Mouse (Mus musculus) layer of hippocampus, postnatal 10 days (tissue): ENCODE measurements at regions not wholly inside any gene's neighbourhood (a gene's known extent, or its start where the extent isn't known, plus 50 kb on each side); places are given as distances from the start of the nearest gene placed in this dataset.

Experiments
- DNase-seq, 2 experiments: peaks; one replicate each; pipeline ENCODE4 v3.0.0; 2021; ENCODE audit warnings: low spot score in 2 of 2

- DNase-seq: no peak
Observed at GRCm38 (mm10) chr3:42915146-42915545, 1172.7 kb downstream of the D3Ertd751e start.

GRCm38 (mm10) chr3:42935418-42935817, 1193.0 kb downstream of the D3Ertd751e start:
- no peak for DNase-seq

GRCm38 (mm10) chr3:42977066-42977465, 1234.7 kb downstream of the D3Ertd751e start:
- no peak for DNase-seq
